Comparison of ENCODE assay signal across 23 mouse cellular contexts in the genomic region with DNA sequence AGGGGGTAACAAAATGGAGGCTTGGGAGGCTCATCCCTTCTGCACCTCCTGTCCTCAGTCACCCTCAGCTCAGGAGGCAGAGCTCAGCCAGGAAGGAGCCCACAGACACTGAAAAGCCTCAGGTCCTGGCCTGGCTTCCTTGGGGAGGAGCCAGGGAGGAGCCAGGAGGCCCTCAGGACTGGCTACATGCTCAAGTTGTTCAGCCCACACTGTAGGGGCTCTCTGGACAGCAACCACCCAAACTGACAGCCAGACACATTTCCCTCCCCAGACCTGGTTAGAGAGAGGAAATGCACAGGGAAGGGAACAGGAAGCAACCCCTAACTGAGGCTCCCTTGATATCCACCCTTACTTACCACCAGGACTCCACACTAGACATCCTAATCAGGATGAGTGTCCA. TPM values are rescaled to one million over a fixed set of nuclear protein-coding genes. Genes with fewer than 3 reads are reported as not detected.
"Had no signal": no experiment of that assay in that cellular context is flagged by ENCODE, and none has a peak within 500 bp of the region (broad histone marks: within the 10 kb centered on the region; RNA-seq: fewer than 3 reads in every experiment).

No protein-coding gene starts in this region.

RNA-seq across cellular contexts. Expression of a gene that starts 25.5 kb away (rescaled TPM):
- total RNA-seq: left cerebral cortex, postnatal 10 days; left cerebral cortex, postnatal 14 days; left cerebral cortex, postnatal 25 days; left cerebral cortex, postnatal 36 days; liver, adult 2 months; megakaryocyte, adult 5-6 weeks; megakaryocyte-erythroid progenitor cell, adult 5-6 weeks; midbrain, postnatal 0 days; monocyte, adult 5-6 weeks had no signal
- polyA plus RNA-seq: limb, embryonic 11.5 days; liver, adult 2 months; lung, adult 2 months; lung, embryonic 14.5 days; lung, postnatal 0 days; macrophage; midbrain, embryonic 10.5 days; midbrain, embryonic 11.5 days; midbrain, embryonic 13.5 days; midbrain, embryonic 14.5 days; midbrain, embryonic 15.5 days; midbrain, embryonic 16.5 days; midbrain, postnatal 0 days; myocyte; neural tube, embryonic 11.5 days; neural tube, embryonic 12.5 days had no signal

RNA-seq across cellular contexts. Expression of a gene that starts 25.8 kb away (rescaled TPM):
- total RNA-seq: left cerebral cortex, postnatal 10 days; left cerebral cortex, postnatal 14 days; liver, adult 2 months; megakaryocyte, adult 5-6 weeks; megakaryocyte-erythroid progenitor cell, adult 5-6 weeks; midbrain, postnatal 0 days; monocyte, adult 5-6 weeks had no signal
- polyA plus RNA-seq: limb, embryonic 11.5 days; liver, adult 2 months; lung, adult 2 months; lung, embryonic 14.5 days; lung, postnatal 0 days; macrophage; midbrain, embryonic 11.5 days; midbrain, embryonic 14.5 days; midbrain, embryonic 16.5 days; midbrain, postnatal 0 days; myocyte; neural tube, embryonic 11.5 days had no signal
